Mouse (Mus musculus) embryonic facial prominence, embryonic 15.5 days (tissue): ENCODE results near the gene Ssrp1. TPM values are rescaled to one million over a fixed set of nuclear protein-coding genes. Genes with fewer than 3 reads are reported as not detected.

Source experiments
- ATAC-seq: fragments of 200-750 bp; cut with Nextera tagmentation; 2 replicates; pipeline ENCODE4 v1.8.0; 2017; ENCODE audit warnings: low read depth, moderate TSS enrichment; ENCODE audit not compliant: insufficient number of reproducible peaks, low FRiP score, low TSS enrichment
- H3K27ac ChIP-seq: fragments of 300-500 bp; sonication (generic); replicated peaks from 2 replicates; pipeline ENCODE4 v1.5.1; 2015; ENCODE audit warnings: mild to moderate bottlenecking, inconsistent platforms
- H3K27me3 ChIP-seq: fragments of 300-500 bp; sonication (generic); 2 replicates; pipeline ENCODE4 v1.6.1; 2015; ENCODE audit warnings: inconsistent platforms
- H3K36me3 ChIP-seq: fragments of 300-500 bp; sonication (generic); 2 replicates; pipeline ENCODE4 v1.6.1; 2015; ENCODE audit warnings: mild to moderate bottlenecking, inconsistent platforms
- H3K4me1 ChIP-seq: fragments of 300-500 bp; sonication (generic); 2 replicates; pipeline ENCODE4 v1.6.1; 2015; ENCODE audit warnings: inconsistent platforms
- H3K4me2 ChIP-seq: fragments of 300-500 bp; sonication (generic); replicated peaks from 2 replicates; pipeline ENCODE4 v1.6.1; 2015; ENCODE audit warnings: mild to moderate bottlenecking, inconsistent platforms
- H3K4me3 ChIP-seq: fragments of 300-500 bp; sonication (generic); replicated peaks from 2 replicates; pipeline ENCODE4 v1.5.1; 2015; ENCODE audit warnings: mild to moderate bottlenecking, inconsistent platforms
- H3K9ac ChIP-seq: fragments of 300-500 bp; sonication (generic); 2 replicates; pipeline ENCODE4 v1.6.1; 2015; ENCODE audit warnings: inconsistent platforms
- H3K9me3 ChIP-seq: fragments of 300-500 bp; sonication (generic); replicated peaks from 2 replicates; pipeline ENCODE4 v1.6.1; 2016; ENCODE audit warnings: inconsistent platforms
- WGBS: fragments of 180-500 bp; shearing (Covaris S2); methylation state at CpG from one replicate; pipeline ENCODE4 v1.1.7; 2015; 5-methylcytosine and 5-hydroxymethylcytosine counted together
- polyA plus RNA-seq: library from polyadenylated mRNA; unstranded; fragments of >200 nt; fragmentation: Nextera tagmentation; extraction: Ambion mirVana; gene quantifications from 2 replicates; pipeline ENCODE4 v1.2.1, GENCODE M21; 2015

Gene Ssrp1
- polyA plus RNA-seq, 1 experiment from 2014 or later: 236 TPM

DNA sequence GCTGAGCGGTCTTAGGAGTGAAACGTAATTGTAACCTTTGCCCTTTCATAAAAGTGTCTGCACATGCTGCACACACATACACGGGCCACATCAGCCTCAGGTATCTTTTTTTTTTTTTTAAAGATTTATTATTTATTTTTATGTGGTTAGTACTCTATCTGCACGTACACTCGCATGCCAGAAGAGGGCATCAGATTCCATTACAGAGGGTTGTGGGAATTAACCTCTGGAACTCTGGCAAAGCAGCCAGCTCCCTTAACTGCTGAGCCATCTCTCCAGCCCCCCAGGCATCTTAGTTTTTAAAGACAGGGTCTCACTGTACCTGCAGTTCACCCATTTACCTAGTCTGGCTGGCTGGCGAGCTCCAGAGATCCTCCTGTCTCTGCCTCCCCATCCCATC lies 22.6 kb downstream of the Ssrp1 start:
- H3K4me3 ChIP-seq: no peak overlapping the region
- H3K9ac ChIP-seq: no peak overlapping the region
- H3K36me3 ChIP-seq: peaks cover 83% of the 10 kb centered on the region
- 0 out of 2 replicates have a peak overlapping the region, but pooled peaks have one; percentile 52 for H3K4me2 ChIP-seq
- peaks cover 25% of the 10 kb centered on the region for H3K4me1 ChIP-seq
- no peak for ATAC-seq
- H3K27ac ChIP-seq: peak overlapping the region; percentile 79
- no peaks in the 10 kb centered on the region for H3K9me3 ChIP-seq
- 86% methylated on average over 6 of the region's 6 CpGs for WGBS
- H3K27me3 ChIP-seq: no peaks in the 10 kb centered on the region

DNA sequence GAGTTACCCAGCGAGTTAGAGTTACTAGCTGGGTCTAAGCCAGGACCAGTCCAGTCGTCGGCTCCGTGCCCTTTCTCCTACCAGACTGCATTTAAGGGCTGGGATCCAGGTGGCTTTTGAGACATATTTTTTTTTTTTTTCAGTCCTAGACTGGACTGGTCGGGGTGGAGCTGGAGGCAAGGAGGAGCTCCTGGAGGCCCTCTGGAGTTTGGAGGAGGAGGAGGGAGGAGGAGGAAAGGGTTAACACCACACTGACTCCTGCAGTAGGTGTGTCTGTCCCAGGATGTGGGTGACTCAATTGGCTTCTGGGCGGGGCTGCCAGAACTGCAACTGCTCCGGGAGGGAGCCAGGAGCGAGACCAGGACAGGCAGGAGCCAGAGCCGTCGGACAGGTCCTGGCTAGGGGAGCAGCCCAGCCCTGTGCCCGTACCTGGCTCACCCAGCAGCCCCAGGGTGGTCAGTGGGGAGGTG lies 23.6 kb downstream of the Ssrp1 start:
- ATAC-seq: peak; percentile 77
- Histone ChIP-seq H3K9ac (0 out of 2 replicates have a peak overlapping the region, but pooled peaks have one; percentile 15), H3K27ac (peak overlapping the region; percentile 79), H3K4me3 (peak overlapping the region; percentile 43), H3K27me3 (no peaks in the 10 kb centered on the region), H3K9me3 (no peaks in the 10 kb centered on the region), H3K36me3 (peaks cover 76% of the 10 kb centered on the region), H3K4me1 (peaks cover 31% of the 10 kb centered on the region), H3K4me2 (peak overlapping the region; percentile 52)
- WGBS: 4% methylated on average over 11 of the region's 11 CpGs

DNA sequence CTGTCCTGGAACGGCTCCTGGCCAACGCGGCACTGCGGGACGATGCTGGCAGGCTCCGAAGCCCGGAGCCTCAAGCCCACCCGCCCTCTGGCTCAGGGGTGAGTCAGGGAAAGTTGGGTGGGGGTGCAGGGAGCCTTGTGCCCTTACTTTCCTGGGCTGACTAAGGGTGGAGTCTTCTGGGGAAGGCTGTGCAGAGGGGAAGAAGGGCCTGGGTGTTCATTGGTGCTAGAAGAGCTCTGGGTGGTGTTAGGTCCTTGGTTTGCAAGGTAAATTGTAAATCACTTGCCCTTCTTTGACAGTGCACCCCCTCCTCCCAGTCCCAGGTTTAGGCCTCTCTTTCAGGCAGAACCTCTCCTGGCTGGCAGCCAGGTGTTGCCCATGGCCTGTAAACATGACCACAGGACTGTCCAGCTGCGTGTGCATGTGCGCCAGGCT lies 24.1 kb downstream of the Ssrp1 start:
- no peak for ATAC-seq
- WGBS: 29% methylated on average over 10 of the region's 10 CpGs
- H3K27ac ChIP-seq: peak overlapping the region; percentile 79
- peak overlapping the region; percentile 43 for H3K4me3 ChIP-seq
- H3K4me1 ChIP-seq: peaks cover 31% of the 10 kb centered on the region
- 0 out of 2 replicates have a peak overlapping the region, but pooled peaks have one; percentile 15 for H3K9ac ChIP-seq
- H3K36me3 ChIP-seq: peaks cover 75% of the 10 kb centered on the region
- peak overlapping the region; percentile 52 for H3K4me2 ChIP-seq
- H3K9me3 ChIP-seq: no peaks in the 10 kb centered on the region
- no peaks in the 10 kb centered on the region for H3K27me3 ChIP-seq

DNA sequence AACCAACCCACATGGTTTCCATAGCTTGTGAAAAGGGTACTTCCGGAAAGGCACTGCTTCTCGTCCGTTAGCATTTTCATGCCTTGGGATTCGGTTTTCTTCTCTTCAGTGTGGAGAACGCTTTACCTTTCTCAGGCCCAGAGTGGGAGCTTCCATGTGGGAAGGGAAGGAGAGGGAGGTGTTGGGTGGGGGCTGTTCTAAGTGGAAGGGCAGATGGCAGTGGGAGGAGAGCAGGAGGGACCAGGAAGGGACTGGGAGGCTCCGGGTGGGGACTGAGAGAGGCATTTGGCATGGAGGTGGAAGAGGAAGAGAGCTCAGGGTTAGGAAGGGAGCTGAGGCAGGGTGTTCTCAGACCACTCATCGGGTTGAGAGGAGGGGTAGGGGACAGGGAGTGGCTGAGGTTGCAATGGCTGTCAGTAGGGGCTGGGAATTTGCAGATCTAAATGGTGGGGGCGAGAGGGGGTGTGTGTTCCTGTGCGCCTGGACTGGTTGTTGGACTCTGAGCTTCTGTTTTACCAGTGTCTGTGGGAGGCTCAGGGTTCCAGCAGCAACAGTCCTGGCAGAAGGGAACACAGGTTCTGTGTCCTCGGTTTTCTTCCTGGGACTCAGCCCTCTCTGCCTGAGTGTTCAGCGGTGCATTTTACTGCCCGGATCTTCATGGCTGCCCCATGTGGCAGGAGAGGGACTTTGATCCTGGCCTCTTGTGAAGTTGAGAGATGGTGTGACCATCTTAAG lies 28.3 kb downstream of the Ssrp1 start:
- Histone ChIP-seq H3K9ac (no peak overlapping the region), H3K36me3 (peaks cover 47% of the 10 kb centered on the region)
- WGBS: 74% methylated on average over 12 of the region's 12 CpGs

DNA sequence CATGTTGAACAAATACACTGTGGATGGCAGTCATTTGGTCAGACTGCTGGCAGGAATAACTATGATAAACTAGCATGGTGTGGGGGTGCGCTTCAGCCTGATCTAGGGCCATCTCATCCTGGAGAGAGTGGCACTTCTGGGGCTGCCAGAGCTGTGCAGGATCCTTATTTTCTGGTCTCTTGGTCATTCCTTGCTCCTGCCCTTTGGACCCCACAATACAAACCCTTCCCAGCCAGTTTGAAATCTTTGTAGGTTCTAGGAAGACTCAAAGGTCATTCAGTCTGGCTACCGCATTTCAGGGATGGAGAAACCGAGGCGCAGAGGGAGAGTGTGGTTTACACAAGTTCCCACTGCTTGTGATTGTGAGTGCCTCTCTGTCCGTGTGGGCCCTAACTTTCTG lies 29.9 kb downstream of the Ssrp1 start:
- no peak for ATAC-seq
- H3K4me3 ChIP-seq: no peak overlapping the region
- H3K27me3 ChIP-seq: no peaks in the 10 kb centered on the region
- WGBS: 95% methylated on average over 5 of the region's 5 CpGs
- H3K4me2 ChIP-seq: no peak overlapping the region
- H3K9ac ChIP-seq: no peak overlapping the region
- H3K4me1 ChIP-seq: peaks cover 14% of the 10 kb centered on the region
- H3K9me3 ChIP-seq: no peaks in the 10 kb centered on the region
- no peak overlapping the region for H3K27ac ChIP-seq
- peaks cover 61% of the 10 kb centered on the region for H3K36me3 ChIP-seq

More for the DNA sequence above, 28.3 kb downstream of the Ssrp1 start:
- Histone ChIP-seq H3K9me3 (no peaks in the 10 kb centered on the region), H3K4me1 (peaks cover 26% of the 10 kb centered on the region), H3K27ac (no peak overlapping the region), H3K27me3 (no peaks in the 10 kb centered on the region), H3K4me3 (no peak overlapping the region), H3K4me2 (no peak overlapping the region)
- no peak for ATAC-seq

DNA sequence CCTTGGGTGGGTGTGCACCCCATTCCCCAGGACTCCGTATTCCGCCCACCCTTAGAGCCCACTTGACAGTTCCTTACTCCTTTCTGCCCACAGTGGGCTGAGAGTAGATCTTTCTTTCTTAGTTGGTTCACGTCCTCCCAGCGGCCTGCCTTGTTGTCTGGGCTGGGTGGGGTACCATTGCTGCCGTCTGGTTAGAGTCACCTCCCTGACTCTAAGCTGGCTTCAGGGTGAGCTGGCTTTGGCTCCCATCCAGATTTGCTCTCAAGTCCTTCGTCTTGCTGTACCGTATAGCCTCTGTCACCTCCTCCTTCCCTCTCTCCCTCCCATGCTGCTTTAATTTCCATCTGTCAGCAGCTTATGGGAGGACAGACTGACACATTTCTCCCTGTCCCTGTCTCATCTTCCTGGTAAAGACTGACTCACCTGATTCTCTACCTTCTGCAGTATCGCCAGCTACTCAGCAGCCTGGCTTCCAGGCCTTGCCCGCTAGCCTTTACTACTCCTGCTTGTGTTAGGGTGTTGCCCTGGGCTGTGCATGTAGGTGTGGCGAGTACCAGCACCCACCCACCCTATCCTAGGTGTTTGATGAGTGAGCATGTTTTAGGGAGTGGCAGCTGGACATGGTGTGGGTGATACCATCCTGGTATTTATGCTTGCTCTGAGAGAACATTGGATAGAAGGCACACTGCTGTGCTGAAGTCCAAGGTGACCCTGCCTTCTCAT lies 31.0 kb downstream of the Ssrp1 start:
- 63% methylated on average over 10 of the region's 10 CpGs for WGBS
- H3K27ac ChIP-seq: 0 out of 2 replicates have a peak overlapping the region, but pooled peaks have one; percentile 8

DNA sequence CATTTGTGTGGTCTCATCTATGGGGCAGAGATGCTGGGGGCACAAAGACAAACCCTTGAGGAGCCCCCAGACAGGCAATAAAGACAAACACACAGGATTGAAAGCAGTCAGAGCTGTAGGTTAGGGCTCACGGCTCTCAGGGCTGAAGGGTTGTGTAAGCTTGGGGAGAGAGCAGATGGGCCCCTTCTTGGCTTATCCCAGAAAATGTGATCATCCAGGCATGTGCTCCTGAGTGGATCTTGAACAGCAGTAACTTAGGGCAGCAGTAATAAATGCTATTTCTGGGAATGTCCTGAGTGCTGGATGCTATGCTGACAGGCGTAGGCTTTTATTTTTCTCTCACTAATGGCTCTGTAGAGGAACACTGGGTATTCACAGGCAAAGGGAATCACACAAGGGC lies 31.6 kb downstream of the Ssrp1 start:
- Histone ChIP-seq H3K4me3 (no peak overlapping the region), H3K9ac (no peak overlapping the region), H3K27me3 (no peaks in the 10 kb centered on the region), H3K36me3 (peaks cover 60% of the 10 kb centered on the region), H3K4me2 (no peak overlapping the region), H3K9me3 (no peaks in the 10 kb centered on the region), H3K27ac (no peak overlapping the region), H3K4me1 (peaks cover 14% of the 10 kb centered on the region)
- no peak for ATAC-seq
- 79% methylated on average over 2 of the region's 2 CpGs for WGBS

More for the DNA sequence above, 31.0 kb downstream of the Ssrp1 start:
- peaks cover 60% of the 10 kb centered on the region for H3K36me3 ChIP-seq
- ATAC-seq: no peak
- H3K9me3 ChIP-seq: no peaks in the 10 kb centered on the region
- H3K9ac ChIP-seq: no peak overlapping the region
- H3K4me3 ChIP-seq: no peak overlapping the region
- H3K4me1 ChIP-seq: peaks cover 14% of the 10 kb centered on the region
- no peaks in the 10 kb centered on the region for H3K27me3 ChIP-seq
- no peak overlapping the region for H3K4me2 ChIP-seq

DNA sequence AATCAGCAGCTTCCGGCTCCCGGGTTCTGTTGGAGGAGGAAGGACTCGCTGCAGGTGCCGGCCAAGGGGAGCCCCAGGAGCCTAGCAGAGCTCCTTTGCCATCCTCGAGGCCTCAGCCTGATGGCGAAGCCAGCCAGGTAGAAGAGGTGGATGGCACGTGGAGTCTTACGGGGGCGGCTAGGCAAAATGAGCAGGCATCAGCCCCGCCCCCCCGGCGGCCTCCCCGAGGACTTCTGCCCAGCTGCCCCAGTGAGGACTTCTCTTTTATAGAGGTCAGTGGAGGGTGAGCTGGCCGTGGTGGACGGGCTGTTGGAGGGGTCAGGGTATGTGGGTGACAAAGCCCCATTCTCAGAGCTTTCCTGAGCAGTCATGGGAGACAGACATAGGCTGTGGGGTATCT lies 33.1 kb downstream of the Ssrp1 start:
- peaks cover 61% of the 10 kb centered on the region for H3K36me3 ChIP-seq
- no peak overlapping the region for H3K4me3 ChIP-seq
- no peaks in the 10 kb centered on the region for H3K9me3 ChIP-seq
- no peaks in the 10 kb centered on the region for H3K27me3 ChIP-seq
- no peak overlapping the region for H3K4me2 ChIP-seq
- 75% methylated on average over 15 of the region's 15 CpGs for WGBS
- ATAC-seq: no peak
- no peak overlapping the region for H3K27ac ChIP-seq
- peaks cover 14% of the 10 kb centered on the region for H3K4me1 ChIP-seq
- no peak overlapping the region for H3K9ac ChIP-seq

DNA sequence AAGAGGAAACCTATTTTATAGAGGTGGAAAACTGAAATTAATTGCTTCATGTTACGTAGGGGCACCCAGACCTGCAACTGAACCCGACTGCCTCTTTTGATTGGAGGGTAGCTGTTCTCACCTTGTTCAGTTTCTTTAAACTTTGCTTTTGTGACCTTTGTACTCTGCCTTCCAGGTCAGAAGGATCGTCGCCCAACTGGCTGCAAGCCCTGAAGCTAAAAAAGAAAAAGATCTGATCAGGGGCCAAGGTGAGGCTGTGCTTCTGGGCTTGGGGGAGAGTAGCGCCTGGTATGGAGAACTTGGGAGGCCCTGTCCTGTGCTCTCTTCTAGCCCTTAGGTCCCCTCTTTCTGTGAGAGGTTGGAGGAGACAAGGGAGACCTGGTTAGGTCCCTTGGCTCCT lies 34.9 kb downstream of the Ssrp1 start:
- 86% methylated on average over 5 of the region's 5 CpGs for WGBS
- Histone ChIP-seq H3K4me1 (peaks cover 8% of the 10 kb centered on the region), H3K36me3 (peaks cover 53% of the 10 kb centered on the region)

DNA sequence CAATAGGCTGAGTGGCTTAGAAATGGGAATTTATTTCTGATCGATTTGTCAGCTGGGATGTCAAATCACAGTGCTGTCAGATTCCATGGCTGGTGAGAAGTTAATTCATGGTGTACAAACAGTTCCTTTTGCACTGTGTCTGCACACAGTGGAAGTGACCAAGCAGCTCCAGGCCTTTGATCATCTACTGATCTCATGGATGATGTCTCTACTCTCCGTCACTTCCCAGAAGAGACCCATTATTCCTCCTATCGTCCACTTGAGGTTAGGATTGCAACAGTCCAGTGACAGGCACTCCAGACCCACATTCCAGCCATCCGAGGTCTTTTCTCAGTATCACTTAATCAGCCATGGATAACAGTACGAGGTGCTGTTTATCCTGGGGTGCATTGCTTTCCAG lies 36.7 kb downstream of the Ssrp1 start:
- H3K27ac ChIP-seq: no peak overlapping the region
- no peak overlapping the region for H3K4me2 ChIP-seq
- no peaks in the 10 kb centered on the region for H3K27me3 ChIP-seq
- H3K36me3 ChIP-seq: peaks cover 56% of the 10 kb centered on the region
- H3K9ac ChIP-seq: no peak overlapping the region
- H3K4me1 ChIP-seq: no peaks in the 10 kb centered on the region
- H3K4me3 ChIP-seq: no peak overlapping the region
- no peaks in the 10 kb centered on the region for H3K9me3 ChIP-seq
- 84% methylated on average over 5 of the region's 5 CpGs for WGBS
- no peak for ATAC-seq

More for the DNA sequence above, 34.9 kb downstream of the Ssrp1 start:
- no peaks in the 10 kb centered on the region for H3K9me3 ChIP-seq
- no peaks in the 10 kb centered on the region for H3K27me3 ChIP-seq
- H3K27ac ChIP-seq: no peak overlapping the region
- H3K9ac ChIP-seq: no peak overlapping the region
- no peak overlapping the region for H3K4me2 ChIP-seq
- H3K4me3 ChIP-seq: no peak overlapping the region
- no peak for ATAC-seq
